Mouse (Mus musculus) erythroblast, embryonic 14.5 days (primary cell): ENCODE measurements around the gene Pard3.

Experiments used
- GATA1 ChIP-seq: IDR thresholded peaks from 2 replicates; pipeline ENCODE4 v1.6.1; 2012; ENCODE audit warnings: low read length, inconsistent platforms, mixed read lengths
- TAL1 ChIP-seq: IDR thresholded peaks from 3 replicates; pipeline ENCODE4 v1.6.1; 2012; ENCODE audit warnings: low read length, inconsistent platforms, mixed read lengths

DNA sequence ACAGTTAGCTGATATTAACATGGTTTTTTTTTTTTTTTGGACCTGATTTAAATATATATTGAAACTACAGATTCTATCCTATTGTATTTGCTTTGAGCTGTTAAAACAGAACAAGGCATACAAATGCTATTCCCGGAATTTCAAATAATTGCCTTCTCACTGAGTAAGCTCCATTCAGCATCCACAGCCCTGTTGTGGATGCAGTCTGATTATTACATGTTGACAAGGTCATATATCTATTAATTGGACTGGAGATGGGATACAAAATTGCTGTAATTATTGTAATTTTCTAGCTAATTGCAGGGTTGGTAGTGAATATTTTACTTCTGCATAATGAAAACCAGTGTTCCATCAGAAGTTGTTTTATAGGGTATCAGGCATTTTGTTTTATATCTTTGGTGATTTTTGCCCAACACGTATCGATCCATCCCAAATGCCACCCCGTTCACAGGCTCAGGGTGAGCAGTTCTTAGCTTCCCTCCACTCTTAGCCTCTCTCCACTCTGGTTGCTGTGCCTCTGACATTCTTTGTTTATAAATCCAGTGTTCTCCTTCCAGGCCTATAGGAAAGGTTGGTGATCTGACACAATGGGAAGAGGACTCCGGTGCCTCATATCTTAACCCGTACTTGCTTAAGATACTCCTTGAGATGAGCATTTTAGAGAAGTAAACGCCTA, 216.7 kb downstream of the Pard3 start:
- TF ChIP-seq GATA1: no peak
- no peak for TF ChIP-seq TAL1
